Mouse (Mus musculus) CD4-positive, CD25-positive, alpha-beta regulatory T cell, adult 4 months (primary cell): Measurements from ENCODE around the gene Themis. TPM values are rescaled to one million over a fixed set of nuclear protein-coding genes. Genes with fewer than 3 reads are reported as not detected.

Source experiments
- ATAC-seq: one replicate; pipeline ENCODE4 v1.8.0; 2017
- polyA plus RNA-seq, 2 experiments: library from polyadenylated mRNA; unstranded; fragments of 100-300 nt; shearing (Covaris generic); gene quantifications; one replicate each; pipeline ENCODE4 v1.2.1; 2017

Gene Themis
- 10 to 100 TPM; 44.6 to 47.1 TPM for polyA plus RNA-seq

GRCm38 (mm10) chr10:28668261-28668660, at the start of gene Themis:
Gene Themis, plus strand, starts transcription at chr10:28668360.
- peak; percentile 80 for ATAC-seq

GRCm38 (mm10) chr10:28619415-28619814, 48.7 kb upstream of the Themis start:
- ATAC-seq: peak; percentile 29

GRCm38 (mm10) chr10:28636096-28636495, 32.1 kb upstream of the Themis start:
- ATAC-seq: no peak

GRCm38 (mm10) chr10:28641887-28642286, 26.3 kb upstream of the Themis start:
- no peak for ATAC-seq

- no peak for ATAC-seq
These were observed 20.3 kb upstream of the Themis start for GRCm38 (mm10) chr10:28647855-28648254.

- ATAC-seq: no peak
These were observed 18.9 kb upstream of the Themis start for GRCm38 (mm10) chr10:28649109-28649899.

GRCm38 (mm10) chr10:28649900-28650160, 18.3 kb upstream of the Themis start:
- ATAC-seq: no peak

- no peak for ATAC-seq
These were observed 16.2 kb upstream of the Themis start for GRCm38 (mm10) chr10:28651910-28652309.

- no peak for ATAC-seq
These were observed 13.4 kb upstream of the Themis start for GRCm38 (mm10) chr10:28654733-28655132.

- ATAC-seq: no peak
These were observed 3.0 kb upstream of the Themis start for GRCm38 (mm10) chr10:28665141-28665540.

GRCm38 (mm10) chr10:28673931-28674330, 5.8 kb downstream of the Themis start:
- peak; percentile 44 for ATAC-seq

GRCm38 (mm10) chr10:28675337-28675736, 7.2 kb downstream of the Themis start:
- ATAC-seq: no peak

- ATAC-seq: peak; percentile 57
These were observed 26.8 kb downstream of the Themis start for GRCm38 (mm10) chr10:28694981-28695380.

GRCm38 (mm10) chr10:28696032-28696431, 27.9 kb downstream of the Themis start:
- no peak for ATAC-seq

- ATAC-seq: no peak
These were observed 30.0 kb downstream of the Themis start for GRCm38 (mm10) chr10:28698175-28698574.

GRCm38 (mm10) chr10:28721828-28722227, 53.7 kb downstream of the Themis start:
- ATAC-seq: no peak

GRCm38 (mm10) chr10:28723266-28723665, 55.1 kb downstream of the Themis start:
- ATAC-seq: no peak

GRCm38 (mm10) chr10:28730122-28730521, 62.0 kb downstream of the Themis start:
- peak; percentile 95 for ATAC-seq

GRCm38 (mm10) chr10:28737953-28738352, 69.8 kb downstream of the Themis start:
- no peak for ATAC-seq

GRCm38 (mm10) chr10:28746426-28746825, 78.3 kb downstream of the Themis start:
- ATAC-seq: no peak

GRCm38 (mm10) chr10:28753321-28753720, 85.2 kb downstream of the Themis start:
- ATAC-seq: no peak

GRCm38 (mm10) chr10:28754927-28755326, 86.8 kb downstream of the Themis start:
- ATAC-seq: no peak

GRCm38 (mm10) chr10:28776777-28777402, 108.7 kb downstream of the Themis start:
- peak; percentile 87 for ATAC-seq

- ATAC-seq: no peak
These were observed 131.3 kb downstream of the Themis start for GRCm38 (mm10) chr10:28799469-28799868.
